Mouse (Mus musculus) intestine, postnatal 0 days (tissue): ENCODE data around the gene Fam32a. TPM values are rescaled to one million over a fixed set of nuclear protein-coding genes. Genes with fewer than 3 reads are reported as not detected.
A peak's percentile ranks its signal among the peaks of the same experiment; 100 is the strongest.

ENCODE experiments used
- ATAC-seq: fragments of 200-750 bp; cut with Nextera tagmentation; 2 replicates; pipeline ENCODE4 v1.8.0; 2017; ENCODE audit warnings: mild to moderate bottlenecking, moderate TSS enrichment, moderate library complexity
- H3K27ac ChIP-seq: fragments of 300-500 bp; sonication (generic); 2 replicates; pipeline ENCODE4 v1.5.1; 2014; ENCODE audit warnings: mild to moderate bottlenecking, low read depth, low read length, moderate library complexity
- H3K27me3 ChIP-seq: fragments of 300-500 bp; sonication (generic); replicated peaks from 2 replicates; pipeline ENCODE4 v1.6.1; 2014; ENCODE audit warnings: low read length, mixed read lengths; ENCODE audit not compliant: control insufficient read depth, insufficient read depth
- H3K36me3 ChIP-seq: fragments of 300-500 bp; sonication (generic); 2 replicates; pipeline ENCODE4 v1.6.1; 2014; ENCODE audit warnings: mild to moderate bottlenecking, moderate library complexity; ENCODE audit not compliant: control insufficient read depth, insufficient read depth
- H3K4me1 ChIP-seq: fragments of 300-500 bp; sonication (generic); replicated peaks from 2 replicates; pipeline ENCODE4 v1.6.1; 2014; ENCODE audit warnings: antibody characterized with exemption, low read length, mixed read lengths; ENCODE audit not compliant: control insufficient read depth, insufficient read depth
- H3K4me2 ChIP-seq: fragments of 300-500 bp; sonication (generic); replicated peaks from 2 replicates; pipeline ENCODE4 v1.6.1; 2014; ENCODE audit warnings: low read depth, mild to moderate bottlenecking, moderate library complexity
- H3K4me3 ChIP-seq: fragments of 300-500 bp; sonication (generic); 2 replicates; pipeline ENCODE4 v1.5.1; 2014; ENCODE audit warnings: low read depth, low read length
- H3K9ac ChIP-seq: fragments of 300-500 bp; sonication (generic); 2 replicates; pipeline ENCODE4 v1.6.1; 2014; ENCODE audit warnings: mild to moderate bottlenecking, low read depth, low read length
- H3K9me3 ChIP-seq: fragments of 300-500 bp; sonication (generic); 2 replicates; pipeline ENCODE4 v1.6.1; 2016; ENCODE audit warnings: mixed run types; ENCODE audit not compliant: control insufficient read depth
- CTCF ChIP-seq: sonication (generic); IDR thresholded peaks from 2 replicates; pipeline ENCODE4 v1.5.1; 2016; ENCODE audit warnings: low read depth, mild to moderate bottlenecking, control low read depth, antibody characterized with exemption, moderate library complexity
- WGBS: fragments of 180-500 bp; shearing (Covaris S2); extraction: QIAGEN DNeasy Blood & Tissue Kit; methylation state at CpG from one replicate; pipeline ENCODE4 v1.1.7; 2014; 5-methylcytosine and 5-hydroxymethylcytosine counted together
- polyA plus RNA-seq: library from polyadenylated mRNA; unstranded; fragments of >200 nt; fragmentation: Nextera tagmentation; extraction: Ambion mirVana; gene quantifications from 2 replicates; pipeline ENCODE4 v1.2.1, GENCODE M21; 2015

Gene Fam32a
- polyA plus RNA-seq, 1 experiment from 2014 or later, result 54.3 TPM

DNA sequence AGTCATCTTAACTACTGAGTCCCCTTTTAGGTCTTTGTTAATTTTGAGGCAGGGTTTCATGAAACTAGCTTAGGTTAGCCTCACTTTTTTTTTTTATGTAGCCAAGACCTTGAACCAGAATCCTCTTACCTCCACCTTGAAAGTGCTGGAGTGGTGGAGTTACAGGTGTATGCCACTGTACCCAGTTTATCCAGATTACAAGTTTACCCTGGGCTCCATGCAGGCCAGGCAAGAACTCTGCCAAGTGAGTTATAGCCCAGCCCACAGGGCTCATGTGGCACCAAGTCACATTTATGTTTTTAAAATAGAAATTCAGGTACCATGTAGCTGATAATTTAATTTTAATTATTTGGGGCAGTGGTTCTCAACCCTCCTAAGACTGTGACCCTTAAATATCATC, 41.9 kb downstream of the Fam32a start:
- Histone ChIP-seq H3K9ac (no peak overlapping the region), H3K36me3 (no peaks in the 10 kb centered on the region), H3K9me3 (no peaks in the 10 kb centered on the region), H3K27ac (no peak overlapping the region), H3K27me3 (no peaks in the 10 kb centered on the region), H3K4me1 (no peaks in the 10 kb centered on the region), H3K4me3 (no peak overlapping the region), H3K4me2 (no peak overlapping the region)
- TF ChIP-seq CTCF, result no peak
- ATAC-seq, result no peak

- H3K4me2 ChIP-seq, result no peak overlapping the region
- no peak for ATAC-seq
- no peaks in the 10 kb centered on the region for H3K9me3 ChIP-seq
- TF ChIP-seq CTCF, result peak; percentile 64
- no peaks in the 10 kb centered on the region for H3K4me1 ChIP-seq
- H3K9ac ChIP-seq, result no peak overlapping the region
- H3K27ac ChIP-seq, result no peak overlapping the region
- no peak overlapping the region for H3K4me3 ChIP-seq
- H3K27me3 ChIP-seq, result no peaks in the 10 kb centered on the region
- 58% methylated on average over 5 of the region's 5 CpGs for WGBS
- no peaks in the 10 kb centered on the region for H3K36me3 ChIP-seq
Measured at GRCm38 (mm10) chr8:72261872-72262271, 42.3 kb downstream of the Fam32a start.

DNA sequence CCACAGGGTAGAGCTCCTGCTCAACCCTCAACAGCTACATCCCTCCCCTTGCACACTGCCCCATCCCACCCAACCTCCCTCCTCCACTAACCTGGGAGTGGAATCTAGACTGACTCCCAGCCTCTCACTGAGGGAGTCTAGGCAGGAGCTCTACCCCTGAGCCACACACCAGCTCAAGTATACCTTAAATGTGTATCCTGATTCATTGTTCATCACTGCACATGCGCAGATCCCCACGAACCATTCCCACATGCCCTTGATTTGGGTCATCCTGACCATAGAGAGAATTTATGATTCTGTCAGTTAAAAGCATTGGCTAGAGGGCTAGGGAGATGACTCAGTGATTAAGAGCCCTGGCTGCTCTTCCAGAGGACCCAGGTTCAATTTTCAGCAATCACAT, 43.2 kb downstream of the Fam32a start:
- no peak for TF ChIP-seq CTCF
- H3K27ac ChIP-seq, result no peak overlapping the region
- no peaks in the 10 kb centered on the region for H3K9me3 ChIP-seq
- no peak overlapping the region for H3K4me2 ChIP-seq
- no peak overlapping the region for H3K9ac ChIP-seq
- ATAC-seq, result no peak
- H3K36me3 ChIP-seq, result no peaks in the 10 kb centered on the region
- no peak overlapping the region for H3K4me3 ChIP-seq
- H3K4me1 ChIP-seq, result no peaks in the 10 kb centered on the region
- WGBS, result 89% methylated on average over 2 of the region's 2 CpGs
- no peaks in the 10 kb centered on the region for H3K27me3 ChIP-seq

- TF ChIP-seq CTCF, result no peak
- Histone ChIP-seq H3K36me3 (no peaks in the 10 kb centered on the region), H3K27me3 (no peaks in the 10 kb centered on the region), H3K27ac (no peak overlapping the region), H3K4me3 (no peak overlapping the region), H3K4me1 (no peaks in the 10 kb centered on the region), H3K4me2 (no peak overlapping the region), H3K9me3 (no peaks in the 10 kb centered on the region), H3K9ac (no peak overlapping the region)
- 58% methylated on average over 7 of the region's 7 CpGs for WGBS
- no peak for ATAC-seq
Measured at GRCm38 (mm10) chr8:72263451-72263850, 43.9 kb downstream of the Fam32a start.

DNA sequence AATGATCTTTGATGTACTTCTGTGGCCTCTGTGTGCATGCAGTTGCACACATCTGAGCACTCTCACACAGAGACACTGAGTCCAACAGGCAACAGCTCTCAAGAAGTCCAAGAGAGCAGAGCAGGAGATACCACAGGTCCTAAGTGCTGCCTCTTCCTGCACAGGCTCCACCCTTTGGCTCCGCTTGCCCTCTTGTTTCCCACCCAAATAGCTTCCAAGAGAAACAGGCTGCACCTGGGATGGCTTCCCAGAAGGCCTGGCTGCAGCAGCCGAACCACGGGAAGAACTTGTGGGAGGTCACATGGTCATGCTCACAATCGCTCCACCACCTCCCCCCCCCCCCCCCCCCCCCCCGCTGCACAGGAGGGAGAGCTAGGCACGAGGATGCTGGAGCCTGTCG, 45.8 kb downstream of the Fam32a start:
- TF ChIP-seq CTCF, result no peak
- no peak for ATAC-seq
- Histone ChIP-seq H3K4me1 (no peaks in the 10 kb centered on the region), H3K4me2 (no peak overlapping the region), H3K27ac (no peak overlapping the region), H3K4me3 (no peak overlapping the region), H3K36me3 (no peaks in the 10 kb centered on the region), H3K9ac (no peak overlapping the region), H3K9me3 (no peaks in the 10 kb centered on the region), H3K27me3 (no peaks in the 10 kb centered on the region)
- 43% methylated on average over 6 of the region's 7 CpGs for WGBS

DNA sequence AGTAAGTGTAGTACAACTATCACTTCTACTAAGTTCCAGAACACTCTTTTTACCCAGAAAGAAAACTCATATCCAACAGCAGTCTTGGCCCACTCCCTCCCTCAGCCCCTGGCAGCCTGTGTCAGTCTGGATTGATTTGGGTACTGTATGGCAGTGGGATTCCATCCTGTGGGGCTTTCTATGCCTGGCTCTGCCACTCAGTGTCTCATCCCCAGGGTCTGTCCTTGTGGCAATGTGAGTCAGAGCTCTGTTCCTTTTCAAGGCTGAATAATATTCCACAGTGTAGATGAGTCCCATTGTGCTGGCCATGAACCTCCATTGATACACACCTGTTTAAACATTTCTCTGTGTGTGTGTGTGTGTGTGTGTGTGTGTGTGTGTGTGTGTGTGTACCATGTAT, 47.1 kb downstream of the Fam32a start:
- Histone ChIP-seq H3K9ac (no peak overlapping the region), H3K27me3 (no peaks in the 10 kb centered on the region), H3K36me3 (no peaks in the 10 kb centered on the region), H3K27ac (no peak overlapping the region), H3K4me3 (no peak overlapping the region), H3K9me3 (no peaks in the 10 kb centered on the region), H3K4me2 (no peak overlapping the region), H3K4me1 (no peaks in the 10 kb centered on the region)
- no peak for TF ChIP-seq CTCF
- no peak for ATAC-seq

DNA sequence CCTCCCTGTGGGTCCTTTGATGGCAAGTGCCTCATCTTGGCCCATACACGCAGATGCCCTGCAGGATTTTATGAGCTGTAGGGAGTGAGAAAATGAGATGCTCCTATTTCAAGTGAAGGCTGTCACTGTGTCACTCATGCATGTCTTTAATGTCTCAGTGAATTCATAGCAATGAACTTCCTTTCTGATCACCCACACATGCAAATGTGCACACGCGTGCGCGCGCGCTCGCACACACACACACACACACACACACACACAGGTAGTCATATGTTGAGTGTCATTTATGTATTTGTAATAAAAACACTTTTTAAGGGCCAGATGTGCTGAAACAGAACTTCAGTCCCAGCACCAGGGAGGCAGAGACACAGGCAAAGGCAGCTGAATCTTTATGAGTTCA, 47.6 kb downstream of the Fam32a start:
- 98% methylated on average over 8 of the region's 8 CpGs for WGBS

More for the DNA sequence above, 47.6 kb downstream of the Fam32a start:
- H3K27ac ChIP-seq, result no peak overlapping the region
- no peaks in the 10 kb centered on the region for H3K4me1 ChIP-seq
- H3K4me2 ChIP-seq, result no peak overlapping the region
- no peak for TF ChIP-seq CTCF
- H3K27me3 ChIP-seq, result no peaks in the 10 kb centered on the region
- H3K4me3 ChIP-seq, result no peak overlapping the region
- ATAC-seq, result no peak
- no peak overlapping the region for H3K9ac ChIP-seq
- H3K36me3 ChIP-seq, result no peaks in the 10 kb centered on the region
- no peaks in the 10 kb centered on the region for H3K9me3 ChIP-seq
